Comparison of ENCODE assay signal across 31 mouse cellular contexts in the genomic region with DNA sequence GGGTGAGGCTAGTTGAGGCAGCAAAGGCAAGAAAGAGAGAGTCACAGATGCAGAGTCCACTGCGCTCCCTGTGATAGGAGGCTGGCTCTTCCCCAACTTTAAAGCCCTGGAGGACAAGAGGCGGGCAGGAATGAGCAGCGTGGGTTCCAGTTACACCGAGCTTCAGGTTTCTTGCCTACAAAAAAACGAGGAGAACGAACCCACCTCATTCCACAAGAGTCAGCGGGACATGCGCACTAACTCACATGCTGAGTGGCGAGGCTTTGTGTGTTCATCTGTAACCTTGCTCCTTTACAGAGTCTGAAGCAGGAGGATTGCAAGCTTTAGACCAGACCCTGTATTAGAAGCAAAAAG. TPM values are rescaled to one million over a fixed set of nuclear protein-coding genes. Genes with fewer than 3 reads are reported as not detected.
A peak's percentile ranks its signal among the peaks of the same experiment; 100 is the strongest.
DNase-seq lines count a peak whose midpoint lies in the region; ATAC-seq and TF ChIP-seq lines count a peak whose summit lies in the region.
"Had no signal": no experiment of that assay in that cellular context is flagged by ENCODE, and none has a peak within 500 bp of the region (broad histone marks: within the 10 kb centered on the region; RNA-seq: fewer than 3 reads in every experiment).

No protein-coding gene starts in this region.

- intact Hi-C loops in gastrocnemius, adult 2 months (cut with DNase I): no loop called here
- intact Hi-C loops in gastrocnemius, postnatal 14 days (cut with DNase I; ENCODE audit: low total_unique reads): no loop called here

- 52% methylated on average over 9 of the region's 9 CpGs for WGBS in neural tube, embryonic 11.5 days
- WGBS in limb, embryonic 10.5 days: 27% methylated on average over 9 of the region's 9 CpGs

- no peaks in the 10 kb centered on the region for H3K9me3 ChIP-seq in neural tube, embryonic 11.5 days (ENCODE audit: control insufficient read depth, low read length)
- H3K9me3 ChIP-seq in limb, embryonic 10.5 days (replicated peaks): no peaks in the 10 kb centered on the region
- H3K9me3 ChIP-seq: forebrain, embryonic 13.5 days; hindbrain, embryonic 15.5 days; midbrain, embryonic 12.5 days had no signal

- no peak for ATAC-seq in neural tube, embryonic 11.5 days (ENCODE audit: insufficient read depth, low FRiP score, low TSS enrichment)
- ATAC-seq: CD4-positive, CD25-positive, alpha-beta regulatory T cell, adult 4 months; forebrain, embryonic 13.5 days had no signal

- H3K9ac ChIP-seq in neural tube, embryonic 11.5 days (ENCODE audit: low read length): no peak overlapping the region
- H3K9ac ChIP-seq: forebrain, embryonic 13.5 days; hindbrain, embryonic 15.5 days; midbrain, embryonic 12.5 days had no signal

- H3K36me3 ChIP-seq in neural tube, embryonic 11.5 days (ENCODE audit: control insufficient read depth, insufficient read depth, low read length): no peaks in the 10 kb centered on the region
- no peaks in the 10 kb centered on the region; the same call in 1 of the 2 replicates for H3K36me3 ChIP-seq in limb, embryonic 10.5 days
- H3K36me3 ChIP-seq: hindbrain, embryonic 15.5 days; midbrain, embryonic 12.5 days had no signal

- TF ChIP-seq CTCF in gastrocnemius, adult 2 months (IDR thresholded peaks at IDR 0.05): no peak

- no peak for DNase-seq in gastrocnemius, adult 2 months
- no peak for DNase-seq in gastrocnemius, postnatal 14 days
- DNase-seq in neural tube, embryonic 11.5 days (ENCODE audit: low spot score): no peak
- DNase-seq in neural tube, embryonic 10.5 days (ENCODE audit: extremely low spot score, low spot score): no peak
- DNase-seq in limb, embryonic 10.5 days (ENCODE audit: low spot score): no peak
- no peak for DNase-seq in left cerebral cortex, adult 8-10 months (ENCODE audit: low spot score in 2 of 2)
- no peak for DNase-seq in layer of hippocampus, adult 18-20 months (ENCODE audit: low spot score in 2 of 2)
- DNase-seq: adrenal gland, postnatal 36 days; cerebellum, adult 11 months; cerebellum, postnatal 14 days; gastrocnemius, postnatal 10 days; heart, adult 11 months; heart, postnatal 36 days; kidney, adult 8-10 months; kidney, postnatal 25 days; layer of hippocampus, postnatal 36 days; lung, adult 18-20 months; lung, postnatal 10 days; thymus, postnatal 14 days had no signal

- H3K4me2 ChIP-seq in neural tube, embryonic 11.5 days (ENCODE audit: low read depth): no peak overlapping the region
- H3K4me2 ChIP-seq: forebrain, embryonic 13.5 days; hindbrain, embryonic 15.5 days; liver, embryonic 11.5 days; midbrain, embryonic 12.5 days had no signal

- no peaks in the 10 kb centered on the region for H3K27me3 ChIP-seq in neural tube, embryonic 11.5 days (ENCODE audit: control insufficient read depth, insufficient read depth, low read length)
- no peaks in the 10 kb centered on the region for H3K27me3 ChIP-seq in limb, embryonic 10.5 days (ENCODE audit: low read depth, poor library complexity, severe bottlenecking)
- H3K27me3 ChIP-seq: hindbrain, embryonic 15.5 days; midbrain, embryonic 12.5 days had no signal

- peaks cover 16% of the 10 kb centered on the region for H3K4me1 ChIP-seq in neural tube, embryonic 11.5 days (ENCODE audit: control insufficient read depth, insufficient read depth, low read length)
- peaks cover 94% of the 10 kb centered on the region for H3K4me1 ChIP-seq in limb, embryonic 10.5 days

- H3K27ac ChIP-seq in gastrocnemius, adult 2 months: peak overlapping the region; percentile 68
- H3K27ac ChIP-seq in neural tube, embryonic 11.5 days (ENCODE audit: low read depth, low read length): peak overlapping the region; percentile 50
- peak overlapping the region; percentile 83 for H3K27ac ChIP-seq in limb, embryonic 10.5 days
- H3K27ac ChIP-seq: forebrain, embryonic 13.5 days; hindbrain, embryonic 15.5 days; midbrain, embryonic 12.5 days had no signal

- H3K4me3 ChIP-seq in gastrocnemius, adult 2 months: no peak overlapping the region
- no peak overlapping the region for H3K4me3 ChIP-seq in neural tube, embryonic 11.5 days (ENCODE audit: low read depth, low read length)
- peak overlapping the region; percentile 25 for H3K4me3 ChIP-seq in limb, embryonic 10.5 days
- H3K4me3 ChIP-seq: erythroblast, embryonic 14.5 days; forebrain, embryonic 13.5 days; hindbrain, embryonic 15.5 days; midbrain, embryonic 12.5 days had no signal

RNA-seq across cellular contexts. Expression of gene Pabpn1l, which starts 36.2 kb away (rescaled TPM):
- not detected for total RNA-seq in gastrocnemius, adult 2 months (2021)
- not detected for total RNA-seq in gastrocnemius, postnatal 14 days (2021)
- polyA plus RNA-seq in neural tube, embryonic 11.5 days (2014; fragmentation: Nextera tagmentation; extraction: Ambion mirVana): not detected in 2 replicates
- polyA plus RNA-seq in limb, embryonic 10.5 days (2016; fragmentation: Nextera tagmentation; extraction: Ambion mirVana): not detected in 2 replicates
- total RNA-seq in left cerebral cortex, adult 8-10 months (2022): not detected
- total RNA-seq in layer of hippocampus, adult 18-20 months (2021): not detected
- total RNA-seq: adrenal gland, postnatal 36 days; gastrocnemius, postnatal 10 days; heart, postnatal 36 days; layer of hippocampus, adult 8-10 months; left cerebral cortex, postnatal 14 days had no signal
- polyA plus RNA-seq: CD4-positive, CD25-positive, alpha-beta regulatory T cell, adult 4 months; erythroblast, embryonic 14.5 days; forebrain, embryonic 13.5 days; frontal cortex, adult 2 months; heart, embryonic 14.5 days; hindbrain, embryonic 15.5 days; intestine, embryonic 14.5 days; liver, embryonic 11.5 days; midbrain, embryonic 12.5 days; small intestine, adult 2 months had no signal

RNA-seq across cellular contexts. Expression of gene Cbfa2t3, which starts 40.1 kb away (rescaled TPM):
- 10 to 100 TPM; 18.8 to 23.4 TPM for total RNA-seq in gastrocnemius, adult 2 months (2021)
- 10 to 100 TPM; 19.5 to 23.2 TPM for total RNA-seq in gastrocnemius, postnatal 14 days (2021)
- 7.5 and 8.5 TPM in 2 replicates for polyA plus RNA-seq in neural tube, embryonic 11.5 days (2014; fragmentation: Nextera tagmentation; extraction: Ambion mirVana)
- 2.0 and 2.8 TPM in 2 replicates for polyA plus RNA-seq in limb, embryonic 10.5 days (2016; fragmentation: Nextera tagmentation; extraction: Ambion mirVana)
- 10 to 100 TPM; 21.6 to 26.5 (median 24.1) TPM for total RNA-seq in left cerebral cortex, adult 8-10 months (2022)
- total RNA-seq in layer of hippocampus, adult 18-20 months (2021): 10 to 100 TPM; 46.3 to 52.5 TPM

RNA-seq across cellular contexts. Expression of gene Trappc2l, which starts 47.3 kb away (rescaled TPM):
- total RNA-seq in gastrocnemius, adult 2 months (2021): 10 to 100 TPM; 39.3 to 45.5 TPM
- total RNA-seq in gastrocnemius, postnatal 14 days (2021): 10 to 100 TPM; 47.5 TPM
- 55.6 and 59.7 TPM in 2 replicates for polyA plus RNA-seq in neural tube, embryonic 11.5 days (2014; fragmentation: Nextera tagmentation; extraction: Ambion mirVana)
- polyA plus RNA-seq in limb, embryonic 10.5 days (2016; fragmentation: Nextera tagmentation; extraction: Ambion mirVana): 49.4 and 51.5 TPM in 2 replicates
- 10 to 100 TPM; 73.8 to 84.5 (median 76.0) TPM for total RNA-seq in left cerebral cortex, adult 8-10 months (2022)
- total RNA-seq in layer of hippocampus, adult 18-20 months (2021): 10 to 100 TPM; 82.1 to 82.7 TPM

RNA-seq across cellular contexts. Expression of gene Galns, which starts 47.5 kb away (rescaled TPM):
- 1 to 10 TPM; 1.0 to 1.1 TPM for total RNA-seq in gastrocnemius, adult 2 months (2021)
- total RNA-seq in gastrocnemius, postnatal 14 days (2021): 1 to 10 TPM; 2.9 to 3.6 TPM
- 5.4 and 6.6 TPM in 2 replicates for polyA plus RNA-seq in neural tube, embryonic 11.5 days (2014; fragmentation: Nextera tagmentation; extraction: Ambion mirVana)
- polyA plus RNA-seq in limb, embryonic 10.5 days (2016; fragmentation: Nextera tagmentation; extraction: Ambion mirVana): 4.0 and 5.7 TPM in 2 replicates
- total RNA-seq in left cerebral cortex, adult 8-10 months (2022): 10 to 100 TPM in 3 of 4 experiments, 1 to 10 TPM in 1; 9.3 to 11.5 (median 10.9) TPM
- total RNA-seq in layer of hippocampus, adult 18-20 months (2021): 10 to 100 TPM; 10.2 to 10.9 TPM
